Mouse (Mus musculus) retina, embryonic 14.5 days (tissue): ENCODE data around the gene Slc27a1.

Experiments used
- DNase-seq: peaks from one replicate; pipeline ENCODE4 v3.0.0-alpha.2; 2015; ENCODE audit warnings: low spot score

The Slc27a1 gene

DNA sequence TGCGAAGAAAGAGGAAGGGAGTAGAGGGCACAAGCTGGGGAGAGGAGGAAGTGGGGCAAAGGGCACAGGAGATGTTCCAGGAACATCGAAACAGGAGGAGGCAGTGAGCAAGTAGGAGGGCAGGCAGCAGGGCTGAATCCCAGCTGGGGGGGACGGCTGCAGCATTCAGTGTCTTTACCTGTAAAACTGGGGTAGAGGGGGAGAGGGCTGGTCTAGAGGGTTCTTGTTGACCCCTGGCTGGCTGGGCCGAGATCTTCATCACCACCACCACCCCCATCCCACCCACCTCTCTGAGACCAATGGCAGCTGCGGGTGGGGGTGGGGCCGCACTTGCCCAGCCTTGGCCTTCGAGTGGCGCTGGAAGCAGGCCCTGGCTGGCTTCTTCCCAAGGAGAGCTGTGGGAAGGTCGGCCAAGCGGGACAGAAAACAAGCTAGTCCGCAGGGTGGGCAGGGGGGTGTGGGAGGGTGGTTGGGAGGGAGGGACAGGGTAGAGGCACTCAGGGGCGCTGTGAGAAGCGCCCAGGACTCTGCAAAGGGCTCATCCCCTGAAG is at the start of gene Slc27a1:
Slc27a1 (plus strand) TSS at position 496 of the 551 bp plus-strand sequence.
- DNase-seq: no peak

GRCm38 (mm10) chr8:71519037-71519825 is 49.5 kb upstream of the Slc27a1 start:
- DNase-seq: peak; percentile 63

DNA sequence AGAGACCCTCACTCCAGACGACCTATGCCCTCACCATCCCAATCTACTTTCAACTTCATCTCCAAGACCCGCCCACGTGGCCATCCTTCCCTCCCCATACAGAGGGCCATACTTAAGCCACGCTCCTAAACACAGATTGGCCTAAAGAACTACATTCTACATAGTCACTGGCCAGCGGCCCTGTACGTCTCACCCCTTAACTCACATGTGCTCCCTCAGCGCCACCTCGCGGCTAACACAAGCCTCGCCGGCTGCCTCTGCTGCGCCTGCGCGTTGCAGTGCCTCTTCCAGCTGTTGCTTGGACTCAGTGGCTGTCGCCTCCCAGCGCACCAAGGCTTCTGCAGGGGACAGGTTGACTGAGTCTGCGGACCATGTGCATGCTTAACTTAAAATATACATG is 47.0 kb upstream of the Slc27a1 start:
- peak; percentile 96 for DNase-seq

DNA sequence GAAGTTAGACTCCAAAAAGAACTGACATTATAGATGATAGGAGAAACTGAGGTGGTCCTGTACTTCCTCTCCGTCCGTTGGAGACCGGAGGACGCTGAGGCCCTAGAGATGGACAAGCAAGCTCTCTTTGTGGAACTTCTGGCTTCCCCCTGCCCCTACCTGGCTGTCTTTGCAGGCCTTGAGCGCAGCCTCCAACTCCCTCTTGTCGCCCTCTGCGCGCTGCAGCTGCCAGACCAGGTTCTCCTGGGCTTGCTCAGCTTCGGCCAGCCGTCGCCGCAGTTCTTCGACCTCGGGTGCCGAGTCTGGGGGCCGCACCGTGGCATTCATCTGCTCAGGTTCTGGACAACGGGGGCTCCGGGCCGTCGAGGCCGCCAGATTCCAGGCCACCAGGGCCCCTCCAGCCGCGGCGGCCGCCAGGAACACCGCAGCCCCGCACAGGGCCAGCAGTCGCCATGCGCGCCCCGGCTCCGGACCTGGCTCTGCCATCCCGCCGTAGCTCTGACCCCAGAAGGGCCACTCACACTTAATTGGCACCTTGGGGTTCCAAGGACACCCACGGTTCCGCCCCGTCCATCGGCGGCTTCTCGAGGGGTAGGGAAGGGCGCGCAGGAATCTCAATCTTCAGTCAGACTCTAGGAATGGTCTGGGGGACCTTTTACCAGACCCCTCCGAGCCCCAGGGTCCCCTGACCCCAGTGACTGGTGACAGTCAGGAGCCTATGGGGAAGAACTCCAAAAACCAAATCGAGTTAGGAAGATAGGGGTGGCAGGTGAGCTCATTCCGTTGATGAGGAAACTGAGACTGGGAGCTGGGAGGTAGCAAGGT is 43.2 kb upstream of the Slc27a1 start, which contains the start of gene Ccdc194:
Ccdc194 (minus strand) TSS at position 486 of the 825 bp plus-strand sequence.
- no peak for DNase-seq

GRCm38 (mm10) chr8:71526272-71526671 is 42.4 kb upstream of the Slc27a1 start:
- peak; percentile 43 for DNase-seq

DNA sequence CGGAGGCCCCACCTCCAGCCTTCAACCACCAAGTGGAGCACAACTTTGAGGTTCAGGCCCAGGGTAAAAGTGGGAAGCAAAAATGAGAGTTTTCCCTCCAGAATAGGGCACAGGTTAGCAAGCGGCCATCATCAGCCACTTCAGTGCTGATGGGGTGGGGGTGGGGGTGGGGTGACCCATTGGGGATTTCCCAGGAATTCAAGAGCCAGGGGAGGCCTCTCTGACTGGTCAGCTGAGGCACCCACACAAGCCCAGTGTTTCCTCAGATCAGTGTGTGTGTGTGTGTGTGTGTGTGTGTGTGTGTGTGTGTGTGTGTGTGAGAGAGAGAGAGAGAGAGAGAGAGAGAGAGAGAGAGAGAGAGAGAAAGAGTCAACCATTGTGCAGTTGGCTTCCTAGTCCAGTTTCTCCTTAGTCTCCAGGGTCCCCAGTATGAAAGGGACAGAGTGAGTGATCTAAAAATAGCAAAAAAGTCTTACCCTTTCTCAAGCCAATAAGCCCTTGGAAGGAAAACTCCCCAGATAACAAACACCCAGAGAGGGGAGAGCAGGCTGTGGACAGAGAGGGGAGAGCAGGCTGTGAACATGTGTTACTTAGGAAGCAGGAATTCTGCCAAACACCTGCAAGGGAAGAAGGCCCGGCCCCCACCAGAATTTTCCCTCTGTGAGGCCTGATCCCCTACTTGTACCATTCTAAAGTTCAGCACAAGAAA is 41.4 kb upstream of the Slc27a1 start:
- peak; percentile 59 for DNase-seq

DNA sequence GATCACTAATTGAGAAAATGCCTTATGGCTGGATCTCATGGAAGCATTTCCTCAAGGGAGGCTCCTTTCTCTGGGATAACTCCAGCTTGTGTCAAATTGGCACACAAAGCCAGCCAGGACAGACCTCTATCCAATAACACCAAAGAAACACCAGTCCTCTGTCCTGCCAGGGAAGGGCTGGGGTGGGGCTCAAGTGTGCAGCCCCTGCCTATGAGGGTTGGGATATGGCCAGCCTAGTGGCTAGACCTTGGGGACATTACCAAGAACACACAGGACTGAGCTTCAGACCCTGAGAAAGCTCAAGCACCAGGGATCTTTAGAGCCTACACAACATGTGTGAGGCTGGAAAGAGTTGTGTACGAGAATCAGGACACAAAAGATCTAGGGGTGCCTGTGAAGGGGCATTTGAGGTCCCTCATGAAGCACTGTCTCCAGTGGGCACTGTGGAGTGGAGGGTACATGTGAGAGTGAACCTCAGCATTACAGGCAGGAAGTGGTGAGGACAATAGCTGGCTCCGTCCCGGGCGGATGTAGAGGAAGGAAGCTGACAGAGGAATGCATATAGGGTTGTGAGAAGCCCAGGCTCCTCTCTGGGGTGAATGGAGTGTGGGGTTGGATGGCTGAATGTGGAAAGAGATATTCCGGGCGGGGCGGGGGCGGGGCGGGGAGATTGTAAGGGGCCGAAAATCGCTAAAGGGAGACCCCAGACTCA is 40.2 kb upstream of the Slc27a1 start:
- DNase-seq: no peak

GRCm38 (mm10) chr8:71530735-71531467 is 37.8 kb upstream of the Slc27a1 start:
- peak; percentile 83 for DNase-seq

DNA sequence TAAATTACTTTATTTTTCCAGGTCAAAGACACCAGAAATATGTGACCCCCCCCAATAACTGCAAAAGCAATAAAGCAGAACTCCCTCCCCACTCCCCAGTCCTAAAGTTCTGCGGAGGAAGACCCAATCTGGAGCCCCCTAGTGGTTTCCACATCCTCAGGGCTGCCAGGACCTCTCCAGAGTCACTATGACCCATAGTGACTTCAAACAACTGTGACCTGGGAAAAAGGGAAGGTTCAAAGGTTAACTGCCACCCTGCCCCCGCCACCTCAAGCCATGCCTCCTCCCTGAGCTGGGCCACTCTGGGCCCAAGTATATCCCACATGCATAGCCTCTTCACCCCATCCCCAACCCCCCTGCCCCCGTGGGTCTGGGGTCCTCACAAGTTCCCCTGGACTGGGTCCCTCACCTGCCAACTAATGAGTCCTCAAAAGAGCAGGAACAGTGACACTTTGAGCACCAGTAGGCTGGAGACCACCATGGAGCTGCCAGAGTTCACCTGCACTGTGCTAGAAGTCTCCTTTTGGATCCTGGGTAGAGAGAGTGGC is 34.3 kb upstream of the Slc27a1 start:
- DNase-seq: no peak

- DNase-seq: no peak
These were observed 33.0 kb upstream of the Slc27a1 start for GRCm38 (mm10) chr8:71535663-71536062.

DNA sequence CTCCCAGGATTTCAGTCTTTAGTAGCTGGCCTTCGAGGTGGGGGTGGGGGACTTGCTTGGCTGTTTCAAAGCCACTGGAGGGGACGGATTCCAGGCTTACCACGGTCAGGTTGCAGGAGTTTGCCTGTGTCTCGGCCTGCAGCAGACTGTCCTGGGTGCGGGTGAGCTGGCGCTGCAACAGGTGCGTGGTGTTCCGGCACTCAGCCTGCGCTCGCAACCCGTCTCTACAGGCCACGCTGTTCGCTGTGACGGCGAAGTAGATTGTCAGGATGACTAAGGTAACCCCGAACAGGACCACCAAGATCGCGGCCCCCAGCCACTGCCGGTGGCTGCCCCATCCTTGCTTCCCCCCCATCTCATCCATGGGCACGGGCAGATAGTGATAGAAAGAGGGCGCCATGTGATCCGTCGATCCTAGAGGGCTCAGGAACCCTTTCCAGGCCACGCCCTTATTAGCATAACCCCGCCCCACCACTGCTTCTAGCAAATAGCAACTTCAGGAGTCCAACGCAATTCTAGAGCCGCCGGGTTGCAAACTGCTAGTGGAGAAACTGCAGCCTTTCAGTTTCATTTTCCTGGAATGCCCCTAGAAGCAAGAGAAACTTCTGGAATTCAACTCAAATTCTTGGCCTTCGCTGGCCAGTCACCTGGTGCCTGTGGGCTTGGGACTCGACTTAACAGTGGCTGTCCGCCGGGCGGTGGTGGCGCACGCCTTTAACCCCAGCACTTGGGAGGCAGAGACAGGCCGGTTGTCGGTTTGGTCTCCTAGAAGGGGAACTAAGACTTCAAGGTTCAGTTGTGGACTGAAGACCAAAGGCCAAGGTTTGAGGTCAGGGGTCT is 31.4 kb upstream of the Slc27a1 start, which contains the start of gene Bst2:
Bst2 (minus strand) TSS at position 429 of the 840 bp plus-strand sequence.
- DNase-seq: peak; percentile 82

DNA sequence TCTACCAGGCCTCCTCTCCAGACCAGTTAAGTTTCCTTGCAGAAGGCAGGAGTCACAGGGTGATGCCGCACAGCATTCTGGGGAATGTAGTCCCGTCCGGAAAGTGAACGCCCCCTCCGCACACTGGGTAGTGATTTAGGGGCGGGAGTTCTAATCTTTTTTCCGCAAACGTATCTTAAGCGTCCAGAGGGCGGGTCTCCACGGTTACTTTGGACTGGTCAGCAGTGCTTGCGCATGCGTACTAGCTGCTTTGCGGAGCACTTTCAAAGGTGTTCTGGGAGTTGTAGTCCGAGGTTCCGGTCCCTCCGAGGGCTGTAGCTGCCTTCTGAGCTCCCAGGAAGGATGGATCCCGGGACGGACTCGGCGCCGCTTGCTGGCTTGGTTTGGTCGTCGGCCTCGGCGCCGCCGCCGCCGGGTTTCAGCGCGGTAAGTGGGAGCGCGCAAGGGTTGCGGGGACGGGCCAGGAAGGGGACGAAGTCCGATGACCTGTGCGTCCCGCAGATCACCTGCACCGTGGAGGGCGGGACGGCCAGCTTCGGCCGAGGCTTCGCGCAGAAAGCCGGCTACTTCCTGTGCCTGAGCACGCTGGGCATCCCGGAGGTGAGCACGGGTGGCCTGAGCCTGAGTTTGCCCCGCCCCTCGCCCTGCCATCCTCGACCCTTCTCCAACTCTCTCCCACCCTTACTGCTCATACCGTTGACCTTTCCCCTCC is 25.9 kb upstream of the Slc27a1 start, which contains the start of gene Mvb12a:
Mvb12a (plus strand) TSS at position 291 of the 712 bp plus-strand sequence.
- peak; percentile 100 for DNase-seq

- no peak for DNase-seq
These were observed 24.9 kb upstream of the Slc27a1 start for GRCm38 (mm10) chr8:71543755-71544154.

DNA sequence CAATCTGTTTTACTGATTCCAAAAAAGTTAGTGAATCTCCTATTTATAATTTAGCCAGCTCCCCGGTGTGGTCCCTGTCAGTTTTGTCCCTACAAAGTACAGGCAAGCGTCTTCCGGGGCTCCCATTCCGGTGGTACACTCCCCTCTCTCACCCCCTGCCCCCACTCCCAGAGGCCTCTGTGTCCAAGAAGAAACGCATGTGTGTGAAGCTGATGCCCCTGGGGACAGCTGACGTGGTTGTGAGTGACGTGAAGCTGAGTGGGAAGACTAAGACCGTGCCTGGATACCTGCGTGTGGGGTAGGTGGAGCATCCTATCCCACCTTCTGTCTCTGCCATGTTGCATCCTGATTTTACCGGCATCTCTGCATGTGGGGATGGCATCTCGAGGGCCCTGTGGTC is 23.6 kb upstream of the Slc27a1 start:
- no peak for DNase-seq

DNA sequence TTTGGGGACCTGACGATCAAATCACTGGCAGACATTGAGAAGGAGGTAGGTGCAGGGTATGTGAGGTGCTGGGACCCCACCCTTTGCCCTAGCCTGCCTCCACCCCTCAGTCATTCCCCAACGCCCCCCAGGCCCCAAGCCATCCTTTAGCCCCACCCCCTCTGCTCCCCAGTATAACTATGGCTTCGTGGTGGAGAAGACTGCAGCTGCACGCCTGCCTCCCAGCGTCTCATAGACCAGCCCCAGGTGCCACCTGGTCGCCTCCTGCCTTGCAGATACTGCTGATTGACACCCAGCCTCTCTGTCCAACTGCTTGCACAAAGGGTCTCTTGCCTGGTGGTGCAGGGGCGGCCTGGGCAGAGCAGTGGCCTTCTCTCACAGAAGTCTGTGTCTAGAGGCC is 21.1 kb upstream of the Slc27a1 start:
- DNase-seq: no peak

DNA sequence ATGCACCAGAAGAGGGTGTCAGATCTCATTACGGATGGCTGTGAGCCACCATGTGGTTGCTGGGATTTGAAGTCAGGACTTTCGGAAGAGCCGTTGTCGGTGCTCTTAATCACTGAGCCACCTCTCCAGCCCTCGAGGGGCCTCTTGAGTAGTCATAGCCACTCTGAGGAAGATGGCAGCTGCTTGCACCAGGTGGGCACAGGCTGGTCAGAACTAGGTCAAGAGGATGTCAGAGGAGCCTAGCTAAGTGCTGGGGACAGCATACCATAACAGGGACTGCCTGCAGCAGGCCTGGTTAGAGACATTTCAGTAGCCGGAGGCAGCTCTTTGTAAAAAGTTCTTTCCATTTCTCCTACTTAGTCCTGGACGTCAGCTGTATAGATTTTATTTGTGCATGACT is 17.9 kb upstream of the Slc27a1 start:
- DNase-seq: no peak

DNA sequence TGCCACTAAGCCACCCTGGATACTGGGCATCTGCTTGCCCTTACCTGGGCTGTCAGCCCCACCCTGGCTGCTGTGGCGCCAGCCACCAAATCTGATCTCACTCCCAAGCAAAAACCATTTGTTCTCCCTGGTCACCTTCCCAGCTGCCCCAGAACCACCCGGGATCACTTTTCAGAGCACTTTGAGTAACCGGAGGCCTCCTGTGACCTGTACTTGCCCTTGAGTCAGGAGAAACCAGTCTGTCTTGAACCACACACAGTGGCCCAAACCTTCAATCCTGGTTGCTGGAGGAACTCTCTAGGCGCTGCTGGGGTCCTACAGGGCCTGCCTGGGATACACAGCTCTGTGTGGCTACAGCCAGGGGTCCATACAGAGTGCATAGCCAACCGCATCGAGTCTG is 15.9 kb upstream of the Slc27a1 start:
- no peak for DNase-seq

GRCm38 (mm10) chr8:71554001-71554400 is 14.7 kb upstream of the Slc27a1 start:
- DNase-seq: no peak

DNA sequence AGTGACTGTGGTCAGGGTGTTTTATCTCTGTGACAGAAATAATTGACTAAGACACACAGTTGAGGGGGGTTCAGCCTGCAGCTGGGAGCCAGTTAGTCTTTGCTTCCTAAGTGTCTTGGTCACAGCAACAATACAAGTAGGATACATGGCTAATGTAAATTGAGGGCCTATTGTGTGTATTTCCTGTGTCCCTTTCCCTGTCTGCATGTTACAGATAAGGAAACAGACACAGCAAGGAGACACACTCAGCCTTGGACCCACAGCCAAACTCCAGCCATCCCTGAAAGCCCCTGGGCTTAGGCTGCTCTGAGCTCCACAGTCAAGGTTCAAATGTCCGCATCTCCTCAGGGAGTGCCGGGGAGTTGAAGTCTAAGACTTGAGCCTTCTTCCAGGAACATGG is 14.0 kb upstream of the Slc27a1 start:
- no peak for DNase-seq
